Mouse (Mus musculus) heart, adult 18-20 months (tissue): ENCODE data around the gene Mbnl2. TPM values are rescaled to one million over a fixed set of nuclear protein-coding genes. Genes with fewer than 3 reads are reported as not detected.

Experiments
- DNase-seq, 2 experiments: peaks; one replicate each; pipeline ENCODE4 v3.0.0; 2021 to 2022; ENCODE audit warnings: mixed read lengths in 1 of 2
- total RNA-seq, 2 experiments: library from RNA; stranded (reverse); gene quantifications; 2 replicates each; pipeline ENCODE4 v1.2.3; 2021

Gene Mbnl2
- total RNA-seq, 2 experiments from 2014 or later = 218 to 240 TPM

- DNase-seq = no peak
These were observed 107.8 kb downstream of the Mbnl2 start for GRCm38 (mm10) chr14:120383186-120383851.

GRCm38 (mm10) chr14:120384615-120385014 lies 109.1 kb downstream of the Mbnl2 start:
- DNase-seq = no peak

- peak; percentile 67 to 81 for DNase-seq
These were observed 111.8 kb downstream of the Mbnl2 start for GRCm38 (mm10) chr14:120387293-120387692.

- peak in 1 of 2 experiments; percentile 62 for DNase-seq
These were observed 113.6 kb downstream of the Mbnl2 start for GRCm38 (mm10) chr14:120388818-120389691.

GRCm38 (mm10) chr14:120390231-120390944 lies 114.9 kb downstream of the Mbnl2 start:
- DNase-seq = no peak

- DNase-seq = no peak
These were observed 116.2 kb downstream of the Mbnl2 start for GRCm38 (mm10) chr14:120391701-120392100.

GRCm38 (mm10) chr14:120392441-120392840 lies 117.0 kb downstream of the Mbnl2 start:
- no peak for DNase-seq

GRCm38 (mm10) chr14:120393441-120393840 lies 118.0 kb downstream of the Mbnl2 start:
- no peak for DNase-seq

- DNase-seq = no peak
These were observed 118.7 kb downstream of the Mbnl2 start for GRCm38 (mm10) chr14:120394216-120394615.

- DNase-seq = no peak
These were observed 119.4 kb downstream of the Mbnl2 start for GRCm38 (mm10) chr14:120394827-120395226.

GRCm38 (mm10) chr14:120395501-120395900 lies 120.0 kb downstream of the Mbnl2 start:
- DNase-seq = no peak

- peak; percentile 80 to 89 for DNase-seq
These were observed 122.6 kb downstream of the Mbnl2 start for GRCm38 (mm10) chr14:120397871-120398647.

- DNase-seq = no peak
These were observed 124.1 kb downstream of the Mbnl2 start for GRCm38 (mm10) chr14:120399614-120400013.

- no peak for DNase-seq
These were observed 125.7 kb downstream of the Mbnl2 start for GRCm38 (mm10) chr14:120401158-120401557.

GRCm38 (mm10) chr14:120402715-120403114 lies 127.2 kb downstream of the Mbnl2 start:
- no peak for DNase-seq

- no peak for DNase-seq
These were observed 128.9 kb downstream of the Mbnl2 start for GRCm38 (mm10) chr14:120404364-120404763.

GRCm38 (mm10) chr14:120404811-120405582 lies 129.5 kb downstream of the Mbnl2 start:
- no peak for DNase-seq

GRCm38 (mm10) chr14:120405597-120405996 lies 130.1 kb downstream of the Mbnl2 start:
- peak in 1 of 2 experiments; percentile 54 for DNase-seq

- no peak for DNase-seq
These were observed 130.8 kb downstream of the Mbnl2 start for GRCm38 (mm10) chr14:120406271-120406670.

- DNase-seq = peak; percentile 49 to 53
These were observed 131.4 kb downstream of the Mbnl2 start for GRCm38 (mm10) chr14:120406820-120407219.

GRCm38 (mm10) chr14:120409854-120410253 lies 134.4 kb downstream of the Mbnl2 start:
- DNase-seq = no peak
